ENCODE assay signal across 19 mouse cellular contexts in the genomic region with DNA sequence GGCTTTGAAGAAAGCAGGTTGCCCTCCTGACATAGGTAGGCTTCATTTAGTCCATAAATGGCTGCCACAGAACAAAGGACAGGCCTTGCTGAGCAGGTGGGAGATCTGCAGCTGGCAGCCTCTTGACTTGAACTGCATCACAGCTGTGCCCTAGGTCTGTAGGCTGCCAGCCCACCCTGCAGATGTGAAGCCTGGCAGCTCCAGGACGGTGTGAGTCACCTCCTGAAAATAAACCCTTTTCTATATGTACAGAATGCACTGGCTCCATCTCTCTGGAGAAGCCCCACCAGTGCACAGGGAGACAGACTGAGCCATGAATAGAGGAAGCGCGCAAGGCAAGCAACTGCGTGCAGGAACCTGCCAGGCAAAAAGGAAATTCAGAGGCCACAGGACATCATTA.
DNase-seq lines count a peak whose midpoint lies in the region; ATAC-seq and TF ChIP-seq lines count a peak whose summit lies in the region.
"Had no signal": no experiment of that assay in that cellular context is flagged by ENCODE, and none has a peak within 500 bp of the region (broad histone marks: within the 10 kb centered on the region; RNA-seq: fewer than 3 reads in every experiment).

No protein-coding gene starts in this region.

- H3K9me3 ChIP-seq in forebrain, postnatal 0 days (ENCODE audit: low read length), result no peaks in the 10 kb centered on the region
- H3K9me3 ChIP-seq in forebrain, embryonic 11.5 days (ENCODE audit: control insufficient read depth, low read length), result no peaks in the 10 kb centered on the region
- no peaks in the 10 kb centered on the region for H3K9me3 ChIP-seq in liver, embryonic 12.5 days (replicated peaks)
- H3K9me3 ChIP-seq: embryonic facial prominence, embryonic 15.5 days; G1E; liver, embryonic 15.5 days; neural tube, embryonic 12.5 days had no signal

- no peaks in the 10 kb centered on the region for H3K4me1 ChIP-seq in forebrain, postnatal 0 days (ENCODE audit: insufficient read depth)
- no peaks in the 10 kb centered on the region for H3K4me1 ChIP-seq in forebrain, embryonic 11.5 days (replicated peaks; ENCODE audit: control insufficient read depth, insufficient read depth, low read length)
- H3K4me1 ChIP-seq in liver, embryonic 12.5 days, result no peaks in the 10 kb centered on the region
- H3K4me1 ChIP-seq: liver, embryonic 15.5 days had no signal

- no peak overlapping the region for H3K4me3 ChIP-seq in forebrain, postnatal 0 days (ENCODE audit: low read depth, low read length)
- no peak overlapping the region for H3K4me3 ChIP-seq in forebrain, embryonic 11.5 days (ENCODE audit: low read depth, low read length)
- H3K4me3 ChIP-seq in liver, embryonic 12.5 days, result no peak overlapping the region
- H3K4me3 ChIP-seq: embryonic facial prominence, embryonic 15.5 days; liver, embryonic 15.5 days; neural tube, embryonic 12.5 days had no signal

- 73% methylated on average over 4 of the region's 4 CpGs for WGBS in forebrain, postnatal 0 days
- 86% methylated on average over 4 of the region's 4 CpGs for WGBS in forebrain, embryonic 11.5 days
- 28% methylated on average over 4 of the region's 4 CpGs for WGBS in liver, embryonic 12.5 days (ENCODE audit: insufficient replicate concordance)

- no peak overlapping the region for H3K4me2 ChIP-seq in forebrain, postnatal 0 days (ENCODE audit: low read depth)
- no peak overlapping the region for H3K4me2 ChIP-seq in forebrain, embryonic 11.5 days (ENCODE audit: low read depth, low read length, severe bottlenecking)
- no peak overlapping the region for H3K4me2 ChIP-seq in liver, embryonic 12.5 days
- H3K4me2 ChIP-seq: embryonic facial prominence, embryonic 15.5 days; liver, embryonic 15.5 days; midbrain, embryonic 11.5 days; neural tube, embryonic 12.5 days had no signal

- no peak overlapping the region for H3K27ac ChIP-seq in forebrain, postnatal 0 days (ENCODE audit: low read depth, low read length)
- H3K27ac ChIP-seq in forebrain, embryonic 11.5 days (ENCODE audit: low read depth, low read length), result no peak overlapping the region
- H3K27ac ChIP-seq in liver, embryonic 12.5 days, result no peak overlapping the region
- H3K27ac ChIP-seq: embryonic facial prominence, embryonic 15.5 days; liver, embryonic 15.5 days; neural tube, embryonic 12.5 days had no signal

- TF ChIP-seq CTCF in forebrain, postnatal 0 days (IDR thresholded peaks at IDR 0.05; ENCODE audit: low read depth), result no peak

- no peak for DNase-seq in forebrain, postnatal 0 days
- DNase-seq in forebrain, embryonic 11.5 days (ENCODE audit: low spot score), result no peak
- DNase-seq in right cerebral cortex, adult 2 months (ENCODE audit: low spot score in 2 of 2), result peak; percentile 38 to 46
- DNase-seq in right cerebral cortex, postnatal 10 days (ENCODE audit: low spot score in 2 of 2), result no peak
- peak; percentile 26 to 32 for DNase-seq in right cerebral cortex, postnatal 36 days (ENCODE audit: low spot score in 2 of 2)
- no peak for DNase-seq in adrenal gland, postnatal 25 days
- DNase-seq: adrenal gland, postnatal 14 days; cerebellum, adult 18-20 months; cerebellum, postnatal 25 days; gastrocnemius, postnatal 25 days; kidney, adult 11 months; spleen, adult 18-20 months had no signal

- no peaks in the 10 kb centered on the region for H3K36me3 ChIP-seq in forebrain, postnatal 0 days (ENCODE audit: insufficient read depth)
- H3K36me3 ChIP-seq in forebrain, embryonic 11.5 days (ENCODE audit: control insufficient read depth, insufficient read depth, low read length), result no peaks in the 10 kb centered on the region
- no peaks in the 10 kb centered on the region for H3K36me3 ChIP-seq in liver, embryonic 12.5 days
- H3K36me3 ChIP-seq: embryonic facial prominence, embryonic 15.5 days; G1E; liver, embryonic 15.5 days; neural tube, embryonic 12.5 days had no signal

- no peak overlapping the region for H3K9ac ChIP-seq in forebrain, postnatal 0 days
- no peak overlapping the region for H3K9ac ChIP-seq in forebrain, embryonic 11.5 days (ENCODE audit: low read length)
- no peak overlapping the region for H3K9ac ChIP-seq in liver, embryonic 12.5 days
- H3K9ac ChIP-seq: embryonic facial prominence, embryonic 15.5 days; liver, embryonic 15.5 days; neural tube, embryonic 12.5 days had no signal

- ATAC-seq in forebrain, postnatal 0 days, result peak; percentile 19; the same call in 1 of the 2 replicates
- ATAC-seq in forebrain, embryonic 11.5 days (replicated peaks; ENCODE audit: low FRiP score), result no peak
- ATAC-seq in liver, embryonic 12.5 days, result no peak
- ATAC-seq: activated CD4-positive, CD25-positive, alpha-beta regulatory T cell, adult 4 months had no signal

- no peaks in the 10 kb centered on the region for H3K27me3 ChIP-seq in forebrain, postnatal 0 days (ENCODE audit: insufficient read depth, low read length)
- H3K27me3 ChIP-seq in forebrain, embryonic 11.5 days (ENCODE audit: control insufficient read depth, insufficient read depth, low read length), result no peaks in the 10 kb centered on the region
- H3K27me3 ChIP-seq in liver, embryonic 12.5 days (replicated peaks), result peaks cover 11% of the 10 kb centered on the region; the same call in 1 of the 2 replicates
- H3K27me3 ChIP-seq: liver, embryonic 15.5 days had no signal

Comparison
In these comparisons a context has a peak if more than half of its experiments do, and no peak if none do; other contexts are left out.
1. DNase-seq: peak in right cerebral cortex, adult 2 months (2 of 2) and right cerebral cortex, postnatal 36 days (2 of 2); none in forebrain, postnatal 0 days (single experiment), forebrain, embryonic 11.5 days (single experiment), right cerebral cortex, postnatal 10 days (0 of 2) and adrenal gland, postnatal 25 days (single experiment).